Mouse (Mus musculus): Measurements from ENCODE around the gene Rps2. TPM values are rescaled to one million over a fixed set of nuclear protein-coding genes. Genes with fewer than 3 reads are reported as not detected.

Rps2 gene
- polyA plus RNA-seq, 1 experiment from 2014 or later: 682 TPM

- no peak overlapping the region for H3K9ac ChIP-seq (ENCODE audit: low read depth, low read length)
- no peaks in the 10 kb centered on the region for H3K4me1 ChIP-seq (ENCODE audit: control insufficient read depth, insufficient read depth, low read length)
- 19% methylated on average over 7 of the region's 7 CpGs for WGBS
- no peak overlapping the region for H3K4me2 ChIP-seq (ENCODE audit: low read length)
- no peaks in the 10 kb centered on the region for H3K9me3 ChIP-seq (replicated peaks; ENCODE audit: control insufficient read depth, low read length, poor library complexity, severe bottlenecking)
- no peak overlapping the region for H3K4me3 ChIP-seq (ENCODE audit: low read depth, low read length)
- ATAC-seq: peak; percentile 87
- peaks cover 13% of the 10 kb centered on the region for H3K27me3 ChIP-seq (ENCODE audit: control insufficient read depth, insufficient read depth, low read depth, low read length)
- H3K27ac ChIP-seq (ENCODE audit: low read length): no peak overlapping the region
- H3K36me3 ChIP-seq (ENCODE audit: control insufficient read depth, insufficient read depth, low read length): no peaks in the 10 kb centered on the region; the same call in none of the 2 replicates
Measured at GRCm38 (mm10) chr17:24745526-24746497, 27.9 kb downstream of the Rps2 start.

- Histone ChIP-seq H3K4me2 (ENCODE audit: low read length) (no peak overlapping the region), H3K4me3 (ENCODE audit: low read depth, low read length) (no peak overlapping the region), H3K27ac (ENCODE audit: low read length) (no peak overlapping the region), H3K27me3 (ENCODE audit: control insufficient read depth, insufficient read depth, low read depth, low read length) (peaks cover 24% of the 10 kb centered on the region), H3K9me3 (replicated peaks; ENCODE audit: control insufficient read depth, low read length, poor library complexity, severe bottlenecking) (no peaks in the 10 kb centered on the region), H3K9ac (ENCODE audit: low read depth, low read length) (no peak overlapping the region), H3K4me1 (ENCODE audit: control insufficient read depth, insufficient read depth, low read length) (no peaks in the 10 kb centered on the region), H3K36me3 (ENCODE audit: control insufficient read depth, insufficient read depth, low read length) (no peaks in the 10 kb centered on the region; the same call in 1 of the 2 replicates)
- 61% methylated on average over 4 of the region's 4 CpGs for WGBS
- ATAC-seq: no peak
Measured at GRCm38 (mm10) chr17:24746986-24747385, 29.1 kb downstream of the Rps2 start.

GRCm38 (mm10) chr17:24751528-24751927 is 33.6 kb downstream of the Rps2 start:
- 15% methylated on average over 4 of the region's 4 CpGs for whole genome bisulfite sequencing
- Histone ChIP-seq H3K27ac (ENCODE audit: low read length) (no peak overlapping the region), H3K4me3 (ENCODE audit: low read depth, low read length) (no peak overlapping the region), H3K4me2 (ENCODE audit: low read length) (no peak overlapping the region), H3K36me3 (ENCODE audit: control insufficient read depth, insufficient read depth, low read length) (no peaks in the 10 kb centered on the region), H3K27me3 (ENCODE audit: control insufficient read depth, insufficient read depth, low read depth, low read length) (peaks cover 62% of the 10 kb centered on the region), H3K4me1 (ENCODE audit: control insufficient read depth, insufficient read depth, low read length) (peaks cover 11% of the 10 kb centered on the region), H3K9me3 (replicated peaks; ENCODE audit: control insufficient read depth, low read length, poor library complexity, severe bottlenecking) (no peaks in the 10 kb centered on the region), H3K9ac (ENCODE audit: low read depth, low read length) (no peak overlapping the region)
- ATAC-seq: no peak

GRCm38 (mm10) chr17:24752415-24753394 is 34.8 kb downstream of the Rps2 start, which contains the start of gene Hs3st6:
Hs3st6 (plus strand) TSS chr17:24752988.
- Histone ChIP-seq H3K27ac (ENCODE audit: low read length) (no peak within 1 kb of the TSS), H3K9me3 (replicated peaks; ENCODE audit: control insufficient read depth, low read length, poor library complexity, severe bottlenecking) (no peaks in the 10 kb centered on the region), H3K9ac (ENCODE audit: low read depth, low read length) (peak within 1 kb of the TSS; percentile 55), H3K4me3 (ENCODE audit: low read depth, low read length) (peak within 1 kb of the TSS; percentile 38), H3K27me3 (ENCODE audit: control insufficient read depth, insufficient read depth, low read depth, low read length) (peaks cover 62% of the 10 kb centered on the region), H3K4me1 (ENCODE audit: control insufficient read depth, insufficient read depth, low read length) (peaks cover 11% of the 10 kb centered on the region), H3K4me2 (ENCODE audit: low read length) (peak within 1 kb of the TSS; percentile 79), H3K36me3 (ENCODE audit: control insufficient read depth, insufficient read depth, low read length) (no peaks in the 10 kb centered on the region)
- ATAC-seq: no peak
- under 1% methylated on average over 68 of the region's 82 CpGs for WGBS

GRCm38 (mm10) chr17:24757394-24757793 is 39.5 kb downstream of the Rps2 start:
- WGBS: 78% methylated on average over 1 of the region's 1 CpGs

GRCm38 (mm10) chr17:24761121-24761520 is 43.2 kb downstream of the Rps2 start:
- Histone ChIP-seq H3K4me3 (ENCODE audit: low read depth, low read length) (no peak overlapping the region), H3K4me2 (ENCODE audit: low read length) (no peak overlapping the region), H3K27me3 (ENCODE audit: control insufficient read depth, insufficient read depth, low read depth, low read length) (peaks cover under 1% of the 10 kb centered on the region), H3K9ac (ENCODE audit: low read depth, low read length) (no peak overlapping the region), H3K27ac (ENCODE audit: low read length) (no peak overlapping the region), H3K4me1 (ENCODE audit: control insufficient read depth, insufficient read depth, low read length) (no peaks in the 10 kb centered on the region), H3K9me3 (replicated peaks; ENCODE audit: control insufficient read depth, low read length, poor library complexity, severe bottlenecking) (no peaks in the 10 kb centered on the region), H3K36me3 (ENCODE audit: control insufficient read depth, insufficient read depth, low read length) (no peaks in the 10 kb centered on the region)
- ATAC-seq: no peak
- 60% methylated on average over 5 of the region's 5 CpGs for WGBS

More at GRCm38 (mm10) chr17:24757394-24757793, 39.5 kb downstream of the Rps2 start:
- H3K36me3 ChIP-seq (ENCODE audit: control insufficient read depth, insufficient read depth, low read length): no peaks in the 10 kb centered on the region
- H3K4me2 ChIP-seq (ENCODE audit: low read length): no peak overlapping the region
- H3K27me3 ChIP-seq (ENCODE audit: control insufficient read depth, insufficient read depth, low read depth, low read length): peaks cover 35% of the 10 kb centered on the region
- no peak overlapping the region for H3K27ac ChIP-seq (ENCODE audit: low read length)
- H3K9ac ChIP-seq (ENCODE audit: low read depth, low read length): no peak overlapping the region
- no peak overlapping the region for H3K4me3 ChIP-seq (ENCODE audit: low read depth, low read length)
- H3K9me3 ChIP-seq (replicated peaks; ENCODE audit: control insufficient read depth, low read length, poor library complexity, severe bottlenecking): no peaks in the 10 kb centered on the region
- no peak for ATAC-seq
- H3K4me1 ChIP-seq (ENCODE audit: control insufficient read depth, insufficient read depth, low read length): peaks cover 8% of the 10 kb centered on the region

- H3K9ac ChIP-seq (ENCODE audit: low read depth, low read length): no peak overlapping the region
- no peaks in the 10 kb centered on the region for H3K4me1 ChIP-seq (ENCODE audit: control insufficient read depth, insufficient read depth, low read length)
- H3K27ac ChIP-seq (ENCODE audit: low read length): no peak overlapping the region
- 49% methylated on average over 21 of the region's 22 CpGs for WGBS
- H3K4me2 ChIP-seq (ENCODE audit: low read length): no peak overlapping the region
- H3K4me3 ChIP-seq (ENCODE audit: low read depth, low read length): no peak overlapping the region
- no peak for ATAC-seq
- H3K9me3 ChIP-seq (replicated peaks; ENCODE audit: control insufficient read depth, low read length, poor library complexity, severe bottlenecking): no peaks in the 10 kb centered on the region
- H3K36me3 ChIP-seq (ENCODE audit: control insufficient read depth, insufficient read depth, low read length): no peaks in the 10 kb centered on the region
- H3K27me3 ChIP-seq (ENCODE audit: control insufficient read depth, insufficient read depth, low read depth, low read length): no peaks in the 10 kb centered on the region; the same call in 1 of the 2 replicates
Measured at GRCm38 (mm10) chr17:24765016-24765905, 47.3 kb downstream of the Rps2 start.

GRCm38 (mm10) chr17:24766266-24766875 is 48.5 kb downstream of the Rps2 start:
- Histone ChIP-seq H3K9ac (ENCODE audit: low read depth, low read length) (no peak overlapping the region), H3K36me3 (ENCODE audit: control insufficient read depth, insufficient read depth, low read length) (no peaks in the 10 kb centered on the region), H3K27ac (ENCODE audit: low read length) (no peak overlapping the region), H3K9me3 (replicated peaks; ENCODE audit: control insufficient read depth, low read length, poor library complexity, severe bottlenecking) (no peaks in the 10 kb centered on the region), H3K4me3 (ENCODE audit: low read depth, low read length) (no peak overlapping the region), H3K4me1 (ENCODE audit: control insufficient read depth, insufficient read depth, low read length) (no peaks in the 10 kb centered on the region), H3K4me2 (ENCODE audit: low read length) (no peak overlapping the region), H3K27me3 (ENCODE audit: control insufficient read depth, insufficient read depth, low read depth, low read length) (no peaks in the 10 kb centered on the region; the same call in 1 of the 2 replicates)
- no peak for ATAC-seq
- WGBS: 21% methylated on average over 12 of the region's 12 CpGs
